Mouse (Mus musculus): ENCODE measurements around the gene Cryzl1.

DNA sequence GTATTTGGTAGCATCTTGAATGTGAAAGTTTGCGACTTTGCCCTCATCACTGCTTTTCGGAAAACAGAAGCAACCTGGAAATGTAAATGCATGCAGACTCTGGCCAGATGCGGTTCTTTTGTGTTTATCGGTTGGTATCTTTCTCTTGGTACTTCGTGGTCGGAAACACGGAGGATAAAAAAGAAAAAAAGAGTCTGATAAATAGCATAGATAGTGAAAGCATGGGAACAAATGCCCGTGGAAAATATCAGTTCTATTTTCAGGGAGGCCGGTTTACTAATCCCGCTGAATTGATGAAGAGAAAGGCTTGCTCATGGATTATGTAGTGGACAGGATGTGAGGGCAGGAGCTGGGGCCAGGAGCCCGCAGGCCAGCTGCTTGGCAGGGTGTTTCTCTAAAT is 1.7 kb upstream of the Cryzl1 start:
- TF ChIP-seq POLR2A (IDR thresholded peaks at IDR 0.05; ENCODE audit: control insufficient read depth, extremely low read depth, insufficient read depth, low read length, poor library complexity) (no peak), CTCF (IDR thresholded peaks at IDR 0.05; ENCODE audit: borderline replicate concordance, control insufficient read depth, extremely low read depth, insufficient read depth, low read length, poor library complexity) (no peak)

Measured in thymus, adult 2 months (tissue).